Mouse (Mus musculus): ENCODE results near the gene Tpcn2.

Gene Tpcn2

DNA sequence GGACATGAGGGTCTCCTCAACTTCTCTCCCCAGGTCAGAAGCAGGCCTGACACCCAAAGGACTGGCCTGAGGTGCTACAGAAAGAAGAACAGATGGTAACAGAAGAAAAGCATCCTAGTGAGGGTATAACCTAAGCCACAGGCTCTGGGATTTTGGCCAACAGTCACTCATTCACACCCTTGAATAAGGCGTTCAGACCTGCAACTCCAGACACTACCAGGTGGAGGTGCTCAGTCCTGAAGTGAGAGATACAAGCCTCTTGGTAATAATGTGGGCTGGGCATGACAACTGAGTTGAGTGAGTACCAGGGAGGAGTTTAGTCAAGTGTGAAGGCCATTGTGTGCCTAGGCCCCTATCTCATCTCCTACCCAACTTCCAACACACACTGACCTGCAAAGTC is 129.7 kb downstream of the Tpcn2 start:
- no peak for DNase-seq (ENCODE audit: low spot score)

DNA sequence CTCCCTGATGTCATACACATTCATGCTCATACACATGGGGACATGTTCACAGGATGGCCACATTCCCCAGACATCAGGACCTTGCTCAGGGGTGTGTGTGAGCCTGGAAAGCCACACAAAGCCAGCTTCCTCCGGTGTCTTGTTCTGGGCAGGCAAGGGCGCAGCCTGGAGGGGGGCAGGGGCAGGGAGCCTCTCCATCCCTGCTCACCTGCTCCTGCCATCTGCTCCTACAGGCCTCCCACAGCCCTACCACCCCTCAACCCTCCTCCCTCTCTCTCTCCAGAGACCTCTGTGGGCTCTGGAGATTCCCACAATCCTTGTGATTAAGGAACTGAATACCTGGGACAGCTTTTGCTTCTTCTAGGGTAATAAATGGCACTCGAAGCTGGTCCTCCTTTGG is 132.0 kb downstream of the Tpcn2 start:
- DNase-seq (ENCODE audit: low spot score) = no peak

DNA sequence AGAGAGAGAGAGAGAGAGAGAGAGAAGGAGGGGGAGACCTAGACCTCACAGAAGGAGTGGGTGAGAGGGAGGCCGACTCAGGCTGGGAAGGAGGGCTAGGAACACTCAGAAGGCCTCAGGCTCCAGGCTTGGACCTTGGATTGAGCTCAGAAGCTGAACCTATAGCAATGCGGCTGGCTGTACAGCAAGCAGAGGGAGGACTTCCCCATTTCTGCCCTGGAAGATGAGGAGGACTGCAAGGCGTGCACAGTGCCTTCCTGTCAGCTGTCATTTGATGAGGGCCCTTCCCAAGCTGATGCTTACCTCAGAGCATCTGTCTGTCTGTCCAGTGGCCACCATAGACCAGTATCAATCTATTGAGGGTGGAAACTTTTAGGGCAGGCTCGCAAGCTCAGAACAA is 134.9 kb downstream of the Tpcn2 start:
- no peak for DNase-seq (ENCODE audit: low spot score)

DNA sequence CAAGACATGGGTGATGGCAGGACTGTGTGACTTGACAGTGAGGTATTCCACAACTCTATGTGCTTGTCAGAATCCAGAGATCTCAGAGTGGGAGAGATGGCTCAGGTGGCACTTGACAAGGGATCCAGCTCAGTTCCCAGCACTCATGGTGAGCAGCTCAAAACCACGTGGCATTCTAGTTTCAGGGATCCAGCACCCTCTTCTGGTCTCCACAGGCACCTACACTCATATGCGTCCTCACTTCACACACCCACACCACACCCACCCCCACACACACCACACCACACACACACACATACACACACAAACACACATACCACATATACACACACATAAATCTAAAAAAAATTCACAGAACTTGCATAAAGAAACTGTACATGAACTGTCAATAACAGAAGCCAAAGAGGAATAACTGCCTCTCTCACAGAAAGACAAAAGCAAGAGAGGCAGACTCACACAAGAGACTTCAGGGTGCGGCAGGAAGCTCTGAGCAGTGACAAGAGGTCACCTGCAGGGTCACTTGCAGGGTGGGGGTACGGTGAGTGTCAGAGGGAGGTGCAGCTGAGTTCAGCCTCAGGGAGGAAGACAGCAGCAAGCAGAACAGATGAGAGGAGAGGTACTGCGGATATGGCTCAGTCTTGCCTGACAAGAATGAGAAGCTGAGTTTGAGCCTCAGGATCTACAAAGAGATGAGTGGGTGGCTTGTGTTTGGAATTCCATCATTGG is 135.7 kb downstream of the Tpcn2 start:
- no peak for DNase-seq (ENCODE audit: low spot score)

DNA sequence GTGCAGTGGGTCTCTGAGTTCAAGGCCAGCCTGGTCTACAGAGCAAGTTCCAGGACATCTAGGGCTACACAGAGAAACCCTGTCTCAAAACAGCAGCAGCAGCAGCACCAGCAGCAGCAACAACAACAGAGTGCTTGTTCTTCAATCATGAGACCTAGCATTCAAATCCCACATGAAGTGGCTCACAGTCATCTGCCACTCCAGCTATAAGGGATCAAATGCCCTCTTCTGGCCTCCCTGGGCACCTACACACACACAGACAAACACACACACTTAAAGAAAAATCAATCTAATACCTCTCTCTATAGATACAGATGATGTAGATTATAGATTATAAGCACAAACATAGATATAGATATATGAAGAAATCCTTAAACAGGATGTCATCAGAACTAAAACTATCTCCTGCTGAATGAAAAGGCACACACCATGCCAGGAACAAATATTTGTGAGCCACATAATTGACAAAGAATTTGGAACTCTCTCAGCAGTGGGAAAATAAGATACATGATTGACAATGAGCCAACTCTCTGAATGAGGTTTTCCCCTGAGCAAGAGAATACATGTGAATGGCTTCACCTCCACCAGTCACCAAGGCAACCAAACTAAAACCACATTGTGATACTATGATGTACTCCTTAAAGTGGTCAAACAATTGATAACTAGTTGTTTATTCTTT is 137.4 kb downstream of the Tpcn2 start:
- DNase-seq (ENCODE audit: low spot score) = no peak

DNA sequence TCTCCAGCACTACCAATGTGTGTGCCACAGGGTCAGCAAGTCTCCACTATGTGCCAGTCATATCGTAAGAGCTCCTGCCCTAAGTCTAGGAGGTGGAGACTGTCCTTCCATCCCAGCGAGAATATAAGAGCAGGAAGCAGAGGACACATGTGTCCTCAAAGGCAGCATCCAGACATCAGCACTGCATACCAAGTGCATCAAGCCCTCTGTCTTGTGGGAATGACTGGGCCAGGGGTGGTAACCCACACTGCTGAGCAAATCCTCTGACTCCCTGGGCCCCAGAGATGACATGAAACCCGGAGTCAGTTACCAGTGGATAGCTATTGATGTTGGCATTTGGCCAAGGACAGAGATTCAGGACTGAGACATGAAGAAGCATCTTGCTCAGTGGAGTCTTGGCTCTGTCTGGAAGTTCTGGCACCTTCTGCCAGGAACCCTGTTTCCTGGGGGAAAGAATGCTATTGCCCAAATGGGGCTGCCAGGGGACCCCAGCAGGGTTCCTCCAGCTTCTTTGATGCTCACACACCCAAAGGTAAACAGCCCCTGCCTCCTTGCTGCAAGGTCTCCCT is 140.2 kb downstream of the Tpcn2 start:
- no peak for DNase-seq (ENCODE audit: low spot score)

DNA sequence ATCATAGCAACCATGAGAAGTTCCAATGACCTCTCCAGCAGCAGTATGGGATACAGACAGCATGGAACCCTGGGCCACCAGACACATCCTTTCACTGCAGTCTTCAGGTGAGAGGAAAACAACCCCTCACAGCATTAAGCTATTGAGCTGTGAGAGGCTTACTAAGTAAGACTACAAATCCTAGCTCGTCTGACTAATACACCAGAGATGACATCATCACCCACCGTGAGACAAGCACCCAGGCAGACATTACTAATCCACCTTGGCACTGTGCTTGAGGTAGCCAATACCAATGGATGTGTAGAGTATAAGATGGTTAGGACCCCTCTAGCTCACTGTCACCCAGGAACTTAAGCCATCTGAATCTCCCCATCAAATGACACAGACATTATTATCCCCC is 143.2 kb downstream of the Tpcn2 start:
- DNase-seq (ENCODE audit: low spot score) = no peak

DNA sequence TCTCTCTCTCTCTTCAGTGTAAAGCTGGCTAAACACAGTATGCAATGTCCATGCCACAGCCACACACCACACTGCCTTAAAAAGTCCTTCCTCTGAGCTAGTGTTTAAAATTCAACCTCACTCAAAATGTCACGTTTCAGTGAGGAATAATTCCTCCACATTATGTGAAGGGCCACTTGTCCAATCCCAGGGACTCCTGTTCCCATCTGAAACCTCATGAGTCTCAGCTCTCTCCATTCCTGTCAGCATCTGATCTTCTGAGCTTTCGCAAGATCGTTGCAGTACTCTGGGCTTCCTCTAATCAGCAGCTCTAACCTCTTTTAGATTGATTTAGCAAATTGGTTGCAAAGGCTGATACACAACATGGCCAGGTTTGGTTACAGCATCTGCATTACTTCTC is 144.2 kb downstream of the Tpcn2 start:
- no peak for DNase-seq (ENCODE audit: low spot score)

DNA sequence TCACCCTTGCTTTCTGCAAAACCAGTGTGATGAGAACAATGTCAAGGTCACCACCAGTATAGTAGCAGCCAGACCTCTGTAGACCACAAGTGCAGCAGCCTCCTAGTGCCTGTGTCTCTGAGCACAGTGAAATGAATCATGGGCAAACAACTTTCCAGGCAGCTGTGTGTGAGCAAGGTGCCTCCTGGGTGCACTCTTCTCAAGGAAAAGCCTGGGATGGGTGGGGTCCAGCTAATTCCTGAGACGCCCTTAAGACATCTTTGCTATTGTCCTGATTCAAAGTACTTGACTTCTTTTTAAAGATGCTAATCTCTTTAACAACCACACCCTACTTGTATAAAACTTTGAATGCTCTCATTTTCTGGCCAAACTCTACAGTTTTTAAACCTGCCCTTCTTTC is 144.7 kb downstream of the Tpcn2 start:
- no peak for DNase-seq (ENCODE audit: low spot score)

DNA sequence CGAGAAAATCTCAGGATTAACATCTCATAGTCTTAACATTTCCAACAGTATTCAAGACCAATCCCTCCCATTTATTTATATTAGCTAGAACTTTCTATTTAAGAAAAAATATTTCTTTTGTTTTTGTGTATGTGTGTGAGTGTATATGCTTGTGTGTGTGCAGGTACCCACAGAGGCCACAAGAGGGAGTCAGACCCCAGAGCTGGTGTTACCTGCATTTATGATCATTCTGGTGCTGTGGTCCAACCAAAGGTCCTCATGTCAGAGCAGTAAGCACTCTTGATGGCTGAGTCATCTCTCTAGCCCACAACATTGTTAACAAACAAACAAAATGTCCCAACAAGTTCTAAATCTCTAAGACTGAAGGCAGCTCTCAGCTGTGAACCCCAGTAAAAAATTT is 145.9 kb downstream of the Tpcn2 start:
- DNase-seq (ENCODE audit: low spot score) = no peak

DNA sequence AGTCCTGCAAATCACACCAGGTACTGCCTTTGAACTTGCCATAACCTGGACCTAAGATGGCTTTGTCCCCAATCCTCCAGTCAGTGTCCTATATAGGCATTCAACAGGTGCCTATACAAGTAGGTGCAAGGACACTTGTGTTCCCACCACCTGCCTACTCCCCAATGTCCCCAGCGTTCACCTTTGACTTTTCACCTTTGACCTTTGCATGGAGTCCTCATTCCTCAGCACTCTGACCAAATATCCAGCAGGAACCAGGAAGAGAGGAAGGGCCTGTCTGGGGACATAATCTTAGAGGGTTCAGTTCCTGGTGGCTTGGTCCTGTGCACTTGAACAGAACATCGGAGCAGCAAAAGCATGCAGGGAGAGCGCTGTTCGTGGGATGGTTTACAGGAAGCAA is 147.0 kb downstream of the Tpcn2 start:
- no peak for DNase-seq (ENCODE audit: low spot score)

All from layer of hippocampus, adult 9-10 months (tissue).